Mouse (Mus musculus): ENCODE data around the gene Trabd2b.

DNA sequence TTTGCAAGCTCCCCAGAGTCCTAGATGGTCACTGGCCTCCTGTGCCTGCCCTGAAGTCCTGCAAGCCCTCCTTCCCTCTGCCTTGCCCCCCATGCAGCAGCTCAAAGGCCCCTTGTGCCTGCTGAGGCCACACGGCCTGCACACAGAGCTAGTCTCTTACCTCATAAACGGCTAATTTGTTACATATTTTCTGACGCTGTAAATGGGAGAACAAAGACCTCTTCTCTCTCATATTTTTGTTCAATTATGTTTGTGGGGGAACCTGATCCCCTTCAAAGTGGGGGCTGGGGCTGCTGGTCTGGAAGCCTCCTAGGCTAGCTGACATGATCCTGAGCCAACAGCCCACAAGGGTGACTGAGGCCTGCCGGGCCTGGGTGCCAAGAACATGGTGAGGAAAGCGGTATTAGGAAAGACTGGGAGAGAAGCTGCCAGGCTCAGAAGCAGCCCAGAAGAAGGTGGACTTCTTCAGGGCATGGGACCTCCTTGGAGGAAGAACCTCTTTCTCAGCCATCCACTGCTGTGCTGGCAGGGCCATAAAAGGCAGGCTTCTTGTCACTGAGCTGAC lies 157.7 kb downstream of the Trabd2b start:
- TF ChIP-seq CTCF (IDR thresholded peaks at IDR 0.05; ENCODE audit: extremely low read depth, insufficient read depth, low read length) (no peak), POLR2A (IDR thresholded peaks at IDR 0.05; ENCODE audit: extremely low read depth, insufficient read depth, low read length) (no peak)

Measured in cortical plate, adult 2 months (tissue).